Mouse (Mus musculus) cerebellum, adult 2 months (tissue): ENCODE results near the gene Ddx11.

Source experiments
- CTCF ChIP-seq: fragments of 200-500 bp; IDR thresholded peaks from 2 replicates; pipeline ENCODE4 v1.5.1; 2011; ENCODE audit warnings: low read depth, mild to moderate bottlenecking, control low read depth, low read length, moderate library complexity, borderline replicate concordance; ENCODE audit not compliant: insufficient read depth
- POLR2A ChIP-seq: fragments of 200-500 bp; IDR thresholded peaks from 2 replicates; pipeline ENCODE4 v1.6.1; 2011; ENCODE audit warnings: low read length, control low read depth, borderline replicate concordance; ENCODE audit not compliant: insufficient read depth

- TF ChIP-seq POLR2A = peak; percentile 41; the same call in 1 of the 2 replicates
- no peak for TF ChIP-seq CTCF
Observed at GRCm38 (mm10) chr17:66111402-66111959, 11.8 kb upstream of the Ddx11 start, which contains the start of gene Washc1.
